Mouse (Mus musculus): ENCODE measurements around the gene Plod1. TPM values are rescaled to one million over a fixed set of nuclear protein-coding genes. Genes with fewer than 3 reads are reported as not detected.

Plod1 gene
- total and polyA plus RNA-seq, 3 experiments = 7.2 to 20.8 TPM; not detected in 1

- H3K4me3 ChIP-seq (ENCODE audit: control insufficient read depth in 1 of 2, insufficient read depth in 1 of 2, low read depth in 2 of 2, low read length in 2 of 2) = no peak overlapping the region
- H3K79me2 ChIP-seq (ENCODE audit: control insufficient read depth, insufficient read depth, low read length, poor library complexity) = peaks cover 19% of the 10 kb centered on the region
- H3K4me1 ChIP-seq (ENCODE audit: control insufficient read depth in 1 of 2, insufficient read depth in 2 of 2, low read length in 2 of 2) = peaks cover 0 to 22% of the 10 kb centered on the region in 2 experiments
- H3K9me3 ChIP-seq (replicated peaks; ENCODE audit: insufficient read depth, low read length) = no peaks in the 10 kb centered on the region
- no peak for TF ChIP-seq NELFE (IDR thresholded peaks at IDR 0.05; ENCODE audit: low read depth, low read length)
- TF ChIP-seq JUND (IDR thresholded peaks at IDR 0.05; ENCODE audit: low read depth, low read length) = no peak
- no peak for TF ChIP-seq UBTF (IDR thresholded peaks at IDR 0.05; ENCODE audit: borderline replicate concordance, insufficient read depth, low read depth, low read length)
- no peak for TF ChIP-seq ZKSCAN1 (IDR thresholded peaks at IDR 0.05; ENCODE audit: low read depth, low read length)
- TF ChIP-seq BHLHE40 (IDR thresholded peaks at IDR 0.05; ENCODE audit: borderline replicate concordance, low read depth, low read length) = no peak
- TF ChIP-seq ETS1 (IDR thresholded peaks at IDR 0.05; ENCODE audit: low read depth, low read length) = no peak
- no peak for TF ChIP-seq RCOR1 (IDR thresholded peaks at IDR 0.05; ENCODE audit: low read depth, low read length)
- peaks cover 3 to 12% of the 10 kb centered on the region in 2 experiments for H3K36me3 ChIP-seq (ENCODE audit: control insufficient read depth in 1 of 2, insufficient read depth in 2 of 2, low read length in 2 of 2)
- DNase-seq (ENCODE audit: low read depth, low spot score) = no peak
- no peak overlapping the region for H3K27ac ChIP-seq (ENCODE audit: control insufficient read depth, low read depth, low read length)
- H3K9ac ChIP-seq (ENCODE audit: control insufficient read depth, low read depth, low read length, poor library complexity, severe bottlenecking) = no peak overlapping the region
- no peaks in the 10 kb centered on the region for H3K27me3 ChIP-seq (ENCODE audit: control insufficient read depth in 1 of 2, insufficient read depth in 2 of 2, low read length in 2 of 2)
Measured at GRCm38 (mm10) chr4:147900452-147900851, 36.1 kb downstream of the Plod1 start.

GRCm38 (mm10) chr4:147897348-147897747 is 39.2 kb downstream of the Plod1 start:
- TF ChIP-seq MYC (IDR thresholded peaks at IDR 0.05; ENCODE audit: low read depth, low read length) = no peak
- TF ChIP-seq RAD21 (IDR thresholded peaks at IDR 0.05; ENCODE audit: low read depth, low read length) = no peak
- no peak for TF ChIP-seq ETS1 (IDR thresholded peaks at IDR 0.05; ENCODE audit: low read depth, low read length)
- TF ChIP-seq SIN3A (IDR thresholded peaks at IDR 0.05; ENCODE audit: low read length) = no peak
- no peak for TF ChIP-seq MAFK (IDR thresholded peaks at IDR 0.05; ENCODE audit: borderline replicate concordance, low read depth, low read length)
- TF ChIP-seq ZNF384 (IDR thresholded peaks at IDR 0.05; ENCODE audit: low read depth, low read length) = no peak
- no peak for TF ChIP-seq TCF12 (IDR thresholded peaks at IDR 0.05; ENCODE audit: low read depth, low read length)
- TF ChIP-seq HCFC1 (IDR thresholded peaks at IDR 0.05; ENCODE audit: low read depth, low read length) = no peak
- no peak for TF ChIP-seq NELFE (IDR thresholded peaks at IDR 0.05; ENCODE audit: low read depth, low read length)
- no peak for TF ChIP-seq UBTF (IDR thresholded peaks at IDR 0.05; ENCODE audit: borderline replicate concordance, insufficient read depth, low read depth, low read length)
- no peak for TF ChIP-seq MAX (IDR thresholded peaks at IDR 0.05; ENCODE audit: low read length)
- no peak for TF ChIP-seq ZC3H11A (IDR thresholded peaks at IDR 0.05; ENCODE audit: low read depth, low read length)
- no peak for TF ChIP-seq CHD2 (IDR thresholded peaks at IDR 0.05; ENCODE audit: low read length)
- TF ChIP-seq MEF2A (IDR thresholded peaks at IDR 0.05; ENCODE audit: extremely low read depth, insufficient replicate concordance, low read depth, low read length, poor library complexity, severe bottlenecking) = no peak
- TF ChIP-seq USF1 (IDR thresholded peaks at IDR 0.05; ENCODE audit: low read depth, low read length) = no peak
- no peak for TF ChIP-seq EP300 (IDR thresholded peaks at IDR 0.05; ENCODE audit: low read depth in 1 of 2, low read length in 2 of 2)
- no peak for TF ChIP-seq BHLHE40 (IDR thresholded peaks at IDR 0.05; ENCODE audit: borderline replicate concordance, low read depth, low read length)
- TF ChIP-seq ZMIZ1 (IDR thresholded peaks at IDR 0.05; ENCODE audit: low read depth, low read length) = no peak
- TF ChIP-seq TBP (IDR thresholded peaks at IDR 0.05; ENCODE audit: low read depth, low read length) = no peak
- Histone ChIP-seq H3K27ac (ENCODE audit: control insufficient read depth, low read depth, low read length) (no peak overlapping the region), H3K9ac (ENCODE audit: control insufficient read depth, low read depth, low read length, poor library complexity, severe bottlenecking) (no peak overlapping the region), H3K27me3 (ENCODE audit: control insufficient read depth in 1 of 2, insufficient read depth in 2 of 2, low read length in 2 of 2) (no peaks in the 10 kb centered on the region), H3K36me3 (ENCODE audit: control insufficient read depth in 1 of 2, insufficient read depth in 2 of 2, low read length in 2 of 2) (peaks cover 7 to 9% of the 10 kb centered on the region in 2 experiments), H3K4me1 (ENCODE audit: control insufficient read depth in 1 of 2, insufficient read depth in 2 of 2, low read length in 2 of 2) (peaks cover 0 to 8% of the 10 kb centered on the region in 2 experiments; a peak in 3 of 4 replicates), H3K4me3 (ENCODE audit: control insufficient read depth in 1 of 2, insufficient read depth in 1 of 2, low read depth in 2 of 2, low read length in 2 of 2) (no peak overlapping the region), H3K9me3 (replicated peaks; ENCODE audit: insufficient read depth, low read length) (no peaks in the 10 kb centered on the region), H3K79me2 (ENCODE audit: control insufficient read depth, insufficient read depth, low read length, poor library complexity) (peaks cover 2% of the 10 kb centered on the region; the same call in 1 of the 2 replicates)
- DNase-seq (ENCODE audit: low read depth, low spot score) = no peak

All from MEL (cell line).